Mouse (Mus musculus): ENCODE measurements around the gene B4galnt3. TPM values are rescaled to one million over a fixed set of nuclear protein-coding genes. Genes with fewer than 3 reads are reported as not detected.

The B4galnt3 gene
- polyA plus RNA-seq, 1 experiment = 0.65 TPM

DNA sequence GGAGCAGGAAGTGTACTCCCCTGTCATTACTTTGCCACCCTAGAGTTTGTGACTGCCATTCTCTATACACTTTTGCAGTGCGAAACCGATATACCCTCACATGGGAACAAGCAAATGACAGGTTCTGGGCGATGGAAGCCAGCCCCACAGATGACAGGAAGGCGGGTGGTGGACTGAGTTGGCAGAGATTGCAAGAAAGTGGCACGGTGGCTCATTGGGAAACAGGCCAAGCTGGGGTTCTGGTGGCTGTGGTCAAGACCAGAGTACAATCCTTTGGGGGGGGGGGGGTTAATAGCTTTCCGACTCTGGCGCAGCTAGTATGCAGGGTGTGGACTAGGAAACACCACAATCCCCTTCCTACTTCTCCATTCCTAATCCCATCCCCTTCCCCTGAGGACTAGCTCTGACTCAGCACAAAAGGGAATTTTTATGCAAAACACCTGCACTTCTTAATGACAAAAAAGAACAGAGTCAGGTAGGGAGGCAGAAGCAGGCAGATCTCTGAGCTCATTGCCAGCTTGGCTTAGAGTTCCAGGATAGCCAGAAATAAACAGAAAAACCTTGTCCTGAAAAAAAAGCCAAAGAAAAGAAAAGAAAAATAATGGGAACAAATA is 2.9 kb downstream of the B4galnt3 start:
- Histone ChIP-seq H3K27ac (ENCODE audit: insufficient read depth, low read length) (no peak overlapping the region), H3K4me1 (ENCODE audit: control insufficient read depth, insufficient read depth, low read length) (peaks cover 4% of the 10 kb centered on the region; the same call in 1 of the 2 replicates), H3K27me3 (ENCODE audit: control insufficient read depth, insufficient read depth, low read length) (peaks cover 2% of the 10 kb centered on the region; the same call in 1 of the 2 replicates), H3K4me3 (replicated peaks; ENCODE audit: insufficient read depth, low read depth, low read length) (no peak overlapping the region)
- TF ChIP-seq POLR2A (IDR thresholded peaks at IDR 0.05; ENCODE audit: borderline replicate concordance, insufficient read depth, low read length) (no peak), CTCF (IDR thresholded peaks at IDR 0.05; ENCODE audit: borderline replicate concordance, insufficient read depth, low read depth, low read length) (no peak)
- 31% methylated on average over 7 of the region's 7 CpGs for WGBS
- DNase-seq = no peak

DNA sequence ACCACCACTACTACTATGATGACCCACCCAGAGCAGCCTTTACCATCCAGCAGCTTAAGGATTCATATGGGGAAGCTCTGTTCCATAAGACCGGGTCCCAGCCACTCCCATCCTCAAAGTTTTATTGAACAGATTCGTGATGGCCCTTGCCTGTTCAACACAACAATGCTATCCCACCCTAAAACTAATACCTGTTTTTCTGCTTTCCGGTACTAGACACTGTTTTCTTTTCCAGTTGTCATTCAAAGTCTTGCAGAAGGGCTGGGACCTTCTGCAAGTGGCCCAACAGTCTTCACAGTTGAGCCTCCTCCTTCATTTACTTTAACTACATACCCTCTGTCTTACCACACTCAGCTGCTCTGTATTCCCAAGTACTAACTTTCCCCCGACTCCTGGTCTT is 4.9 kb downstream of the B4galnt3 start:
- H3K4me1 ChIP-seq (ENCODE audit: control insufficient read depth, insufficient read depth, low read length) = no peaks in the 10 kb centered on the region
- no peaks in the 10 kb centered on the region; the same call in 1 of the 2 replicates for H3K27me3 ChIP-seq (ENCODE audit: control insufficient read depth, insufficient read depth, low read length)
- WGBS = 88% methylated on average over 4 of the region's 4 CpGs
- no peak for TF ChIP-seq POLR2A (IDR thresholded peaks at IDR 0.05; ENCODE audit: borderline replicate concordance, insufficient read depth, low read length)
- no peak for TF ChIP-seq CTCF (IDR thresholded peaks at IDR 0.05; ENCODE audit: borderline replicate concordance, insufficient read depth, low read depth, low read length)
- no peak for DNase-seq
- H3K4me3 ChIP-seq (replicated peaks; ENCODE audit: insufficient read depth, low read depth, low read length) = no peak overlapping the region
- no peak overlapping the region for H3K27ac ChIP-seq (ENCODE audit: insufficient read depth, low read length)

DNA sequence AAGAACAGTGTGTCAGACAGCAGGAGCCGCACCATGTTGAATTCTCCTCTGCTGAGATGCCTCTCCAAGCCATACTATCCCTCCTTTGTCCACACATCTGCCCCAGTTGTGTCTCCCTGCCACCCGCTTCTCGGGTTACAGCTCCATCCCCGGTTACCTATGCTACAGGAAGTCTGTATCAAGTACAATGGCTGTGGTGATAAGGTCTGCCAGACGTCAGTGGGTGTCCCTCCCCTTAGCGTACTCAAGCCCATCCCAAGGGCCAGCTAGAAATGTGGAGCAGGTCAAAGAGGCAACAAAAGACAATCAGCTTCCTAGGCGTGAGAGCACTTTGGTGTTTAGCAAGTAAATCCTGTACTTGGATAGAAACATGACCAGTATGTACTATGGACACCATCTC is 5.8 kb downstream of the B4galnt3 start:
- 59% methylated on average over 7 of the region's 7 CpGs for WGBS
- no peak for DNase-seq

DNA sequence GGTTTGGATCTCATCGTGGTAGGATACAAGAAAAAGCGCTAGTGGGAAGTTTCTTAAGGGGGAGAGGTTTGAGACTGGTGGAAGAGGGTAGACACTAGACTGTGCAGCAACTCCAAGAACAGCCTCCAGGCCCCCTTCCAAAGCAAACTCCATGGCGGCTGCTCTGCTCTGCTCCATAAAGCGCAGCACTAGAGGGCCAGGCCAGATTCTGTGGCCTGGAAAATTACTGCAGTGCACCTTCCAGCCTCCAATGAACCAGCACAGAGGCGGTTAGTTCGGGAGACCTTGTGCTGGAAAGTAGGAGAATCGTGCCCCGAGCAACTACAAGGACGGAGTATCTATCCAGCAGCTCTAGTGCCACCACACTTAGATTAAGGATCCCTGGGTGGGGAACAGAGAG is 7.1 kb downstream of the B4galnt3 start:
- Histone ChIP-seq H3K27me3 (ENCODE audit: control insufficient read depth, insufficient read depth, low read length) (no peaks in the 10 kb centered on the region), H3K27ac (ENCODE audit: insufficient read depth, low read length) (no peak overlapping the region), H3K4me3 (replicated peaks; ENCODE audit: insufficient read depth, low read depth, low read length) (no peak overlapping the region), H3K4me1 (ENCODE audit: control insufficient read depth, insufficient read depth, low read length) (no peaks in the 10 kb centered on the region)
- no peak for TF ChIP-seq POLR2A (IDR thresholded peaks at IDR 0.05; ENCODE audit: borderline replicate concordance, insufficient read depth, low read length)
- DNase-seq = no peak
- WGBS = 65% methylated on average over 9 of the region's 9 CpGs

More for the DNA sequence above, 5.8 kb downstream of the B4galnt3 start:
- Histone ChIP-seq H3K4me3 (replicated peaks; ENCODE audit: insufficient read depth, low read depth, low read length) (no peak overlapping the region), H3K27ac (ENCODE audit: insufficient read depth, low read length) (no peak overlapping the region), H3K27me3 (ENCODE audit: control insufficient read depth, insufficient read depth, low read length) (no peaks in the 10 kb centered on the region; the same call in 1 of the 2 replicates), H3K4me1 (ENCODE audit: control insufficient read depth, insufficient read depth, low read length) (no peaks in the 10 kb centered on the region)
- TF ChIP-seq POLR2A (IDR thresholded peaks at IDR 0.05; ENCODE audit: borderline replicate concordance, insufficient read depth, low read length) = no peak

DNA sequence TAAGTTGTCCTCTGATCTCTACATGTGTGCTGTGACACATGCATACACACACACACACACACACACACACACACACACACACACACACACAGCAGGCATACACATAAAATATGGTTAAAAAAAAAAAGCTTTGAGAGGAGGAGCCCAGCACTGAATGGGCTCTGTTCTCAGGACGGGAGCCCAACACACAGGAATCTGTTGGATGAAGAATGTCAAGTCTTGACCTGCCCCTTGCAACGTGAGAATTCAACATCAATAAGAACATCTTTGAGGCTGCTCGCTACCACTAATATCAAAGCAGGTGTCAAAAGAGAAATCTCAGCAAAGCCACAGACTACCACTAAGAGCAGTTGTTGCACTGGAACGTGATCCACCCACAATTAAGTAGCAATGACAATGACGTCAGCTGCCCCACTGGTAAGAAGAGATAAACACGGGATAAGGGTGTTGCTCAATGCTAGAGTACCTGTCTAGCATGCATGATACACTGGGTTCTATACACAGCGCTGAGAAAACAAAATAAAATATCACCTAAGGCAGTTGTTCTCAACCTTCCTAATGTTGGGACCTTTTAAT is 17.4 kb downstream of the B4galnt3 start:
- no peak for DNase-seq
- Histone ChIP-seq H3K4me3 (replicated peaks; ENCODE audit: insufficient read depth, low read depth, low read length) (no peak overlapping the region), H3K27me3 (ENCODE audit: control insufficient read depth, insufficient read depth, low read length) (no peaks in the 10 kb centered on the region), H3K4me1 (ENCODE audit: control insufficient read depth, insufficient read depth, low read length) (no peaks in the 10 kb centered on the region), H3K27ac (ENCODE audit: insufficient read depth, low read length) (no peak overlapping the region)
- TF ChIP-seq CTCF (IDR thresholded peaks at IDR 0.05; ENCODE audit: borderline replicate concordance, insufficient read depth, low read depth, low read length) = no peak
- 85% methylated on average over 7 of the region's 7 CpGs for WGBS

DNA sequence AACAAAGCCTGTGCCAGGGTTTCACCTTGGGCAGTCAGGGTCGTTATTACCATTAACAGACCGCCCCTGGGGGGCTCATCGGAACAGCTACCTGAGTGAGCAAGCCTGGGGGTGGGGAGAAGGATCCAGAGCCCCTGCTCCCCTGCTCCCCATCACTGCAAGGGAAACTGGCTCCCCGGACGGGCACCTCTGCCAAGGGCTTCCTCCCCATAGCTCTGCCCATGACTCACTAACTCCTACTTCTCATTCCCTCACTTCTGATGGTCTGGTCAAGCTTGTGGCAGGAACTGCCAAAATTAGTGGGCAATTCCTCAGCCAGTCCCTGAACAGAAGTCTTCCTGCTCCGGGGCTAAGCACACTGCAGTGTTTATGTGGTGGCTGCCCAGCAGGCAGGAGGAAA is 19.1 kb downstream of the B4galnt3 start:
- Histone ChIP-seq H3K4me1 (ENCODE audit: control insufficient read depth, insufficient read depth, low read length) (no peaks in the 10 kb centered on the region), H3K4me3 (replicated peaks; ENCODE audit: insufficient read depth, low read depth, low read length) (no peak overlapping the region), H3K27me3 (ENCODE audit: control insufficient read depth, insufficient read depth, low read length) (no peaks in the 10 kb centered on the region), H3K27ac (ENCODE audit: insufficient read depth, low read length) (no peak overlapping the region)
- DNase-seq = no peak
- TF ChIP-seq POLR2A (IDR thresholded peaks at IDR 0.05; ENCODE audit: borderline replicate concordance, insufficient read depth, low read length) = no peak
- TF ChIP-seq CTCF (IDR thresholded peaks at IDR 0.05; ENCODE audit: borderline replicate concordance, insufficient read depth, low read depth, low read length) = no peak
- 57% methylated on average over 6 of the region's 6 CpGs for WGBS

DNA sequence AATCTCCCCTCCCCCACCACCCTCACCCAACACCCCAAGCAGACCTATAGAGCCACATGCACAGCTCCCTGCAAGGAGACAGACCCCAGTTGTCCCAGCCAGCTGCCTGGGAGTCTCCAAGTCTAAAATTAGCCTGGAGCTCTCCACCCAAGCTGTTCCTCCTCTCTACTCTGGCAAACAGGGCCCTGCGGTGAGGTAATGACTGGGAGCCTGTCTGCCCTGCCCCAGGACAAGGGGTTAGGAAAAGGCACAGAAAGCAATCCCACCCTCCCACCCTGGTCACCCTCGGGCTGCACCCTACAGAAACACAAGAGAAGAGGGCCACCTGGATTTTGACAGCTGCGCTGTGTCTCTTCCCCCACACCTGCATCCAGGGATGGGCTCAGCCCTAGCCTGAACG is 19.5 kb downstream of the B4galnt3 start:
- no peak overlapping the region for H3K27ac ChIP-seq (ENCODE audit: insufficient read depth, low read length)
- WGBS = 68% methylated on average over 4 of the region's 4 CpGs
- TF ChIP-seq POLR2A (IDR thresholded peaks at IDR 0.05; ENCODE audit: borderline replicate concordance, insufficient read depth, low read length) = no peak
- no peak for TF ChIP-seq CTCF (IDR thresholded peaks at IDR 0.05; ENCODE audit: borderline replicate concordance, insufficient read depth, low read depth, low read length)
- H3K4me3 ChIP-seq (replicated peaks; ENCODE audit: insufficient read depth, low read depth, low read length) = no peak overlapping the region
- no peaks in the 10 kb centered on the region for H3K4me1 ChIP-seq (ENCODE audit: control insufficient read depth, insufficient read depth, low read length)
- DNase-seq = no peak
- no peaks in the 10 kb centered on the region for H3K27me3 ChIP-seq (ENCODE audit: control insufficient read depth, insufficient read depth, low read length)

DNA sequence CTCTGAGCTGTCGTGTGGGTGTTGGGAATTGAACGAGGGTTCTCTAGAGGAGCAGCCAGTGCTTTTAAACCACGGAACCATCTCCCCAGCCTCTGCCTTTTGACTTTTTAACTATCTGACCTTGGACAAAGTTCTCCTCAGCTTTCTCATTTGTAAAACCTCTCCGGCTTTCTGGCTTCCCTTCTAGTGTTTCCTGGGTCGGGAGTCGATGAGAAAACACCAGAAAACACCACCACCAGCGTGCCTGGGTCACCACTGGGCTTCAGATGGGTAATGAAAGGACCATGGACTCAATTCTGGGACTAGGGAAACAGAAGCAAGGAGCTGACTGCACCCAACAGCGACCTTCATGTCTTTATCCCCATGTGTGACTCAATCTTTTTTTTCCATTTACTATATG is 20.2 kb downstream of the B4galnt3 start:
- TF ChIP-seq CTCF (IDR thresholded peaks at IDR 0.05; ENCODE audit: borderline replicate concordance, insufficient read depth, low read depth, low read length) = no peak
- no peak for TF ChIP-seq POLR2A (IDR thresholded peaks at IDR 0.05; ENCODE audit: borderline replicate concordance, insufficient read depth, low read length)
- H3K4me3 ChIP-seq (replicated peaks; ENCODE audit: insufficient read depth, low read depth, low read length) = no peak overlapping the region
- no peak overlapping the region for H3K27ac ChIP-seq (ENCODE audit: insufficient read depth, low read length)
- no peak for DNase-seq
- H3K27me3 ChIP-seq (ENCODE audit: control insufficient read depth, insufficient read depth, low read length) = no peaks in the 10 kb centered on the region
- WGBS = 77% methylated on average over 8 of the region's 8 CpGs
- H3K4me1 ChIP-seq (ENCODE audit: control insufficient read depth, insufficient read depth, low read length) = no peaks in the 10 kb centered on the region

Data from cerebellum, adult 2 months (tissue).